Mouse (Mus musculus): ENCODE data around the gene Fmo6. TPM values are rescaled to one million over a fixed set of nuclear protein-coding genes. Genes with fewer than 3 reads are reported as not detected.

Fmo6 gene
- polyA plus RNA-seq (2015; fragmentation: Nextera tagmentation; extraction: Ambion mirVana), result not detected in 2 replicates

GRCm38 (mm10) chr1:162937415-162937814, at the start of gene Fmo6:
Fmo6 (minus strand) TSS chr1:162937515.
- no peak for ATAC-seq (replicated peaks)
- Histone ChIP-seq H3K9me3 (no peaks in the 10 kb centered on the region), H3K36me3 (no peaks in the 10 kb centered on the region), H3K4me3 (no peak within 1 kb of the TSS), H3K4me2 (replicated peaks) (no peak within 1 kb of the TSS), H3K9ac (replicated peaks) (no peak within 1 kb of the TSS), H3K27ac (replicated peaks) (no peak within 1 kb of the TSS), H3K27me3 (no peaks in the 10 kb centered on the region), H3K4me1 (no peaks in the 10 kb centered on the region)
- 81% methylated on average over 6 of the region's 6 CpGs for WGBS

GRCm38 (mm10) chr1:162986777-162987176, 49.5 kb upstream of the Fmo6 start:
- Histone ChIP-seq H3K9ac (replicated peaks) (no peak overlapping the region), H3K4me2 (replicated peaks) (no peak overlapping the region), H3K4me3 (no peak overlapping the region), H3K27me3 (no peaks in the 10 kb centered on the region), H3K9me3 (no peaks in the 10 kb centered on the region), H3K4me1 (no peaks in the 10 kb centered on the region), H3K36me3 (no peaks in the 10 kb centered on the region), H3K27ac (replicated peaks) (no peak overlapping the region)
- WGBS, result 91% methylated on average over 1 of the region's 1 CpGs
- ATAC-seq (replicated peaks), result no peak

- 91% methylated on average over 2 of the region's 2 CpGs for WGBS
- no peaks in the 10 kb centered on the region for H3K9me3 ChIP-seq
- H3K27ac ChIP-seq (replicated peaks), result no peak overlapping the region
- H3K4me3 ChIP-seq, result no peak overlapping the region
- no peaks in the 10 kb centered on the region for H3K4me1 ChIP-seq
- no peak for ATAC-seq (replicated peaks)
- no peak overlapping the region for H3K9ac ChIP-seq (replicated peaks)
- H3K36me3 ChIP-seq, result no peaks in the 10 kb centered on the region
- no peaks in the 10 kb centered on the region for H3K27me3 ChIP-seq
- H3K4me2 ChIP-seq (replicated peaks), result no peak overlapping the region
These were observed 48.9 kb upstream of the Fmo6 start for GRCm38 (mm10) chr1:162986121-162986748.

- Histone ChIP-seq H3K9ac (replicated peaks) (no peak within 1 kb of the TSS), H3K4me1 (no peaks in the 10 kb centered on the region), H3K9me3 (no peaks in the 10 kb centered on the region), H3K4me3 (no peak within 1 kb of the TSS), H3K36me3 (no peaks in the 10 kb centered on the region), H3K27me3 (no peaks in the 10 kb centered on the region), H3K4me2 (replicated peaks) (no peak within 1 kb of the TSS), H3K27ac (replicated peaks) (no peak within 1 kb of the TSS)
- no peak for ATAC-seq (replicated peaks)
- 79% methylated on average over 1 of the region's 1 CpGs for WGBS
These were observed 47.1 kb upstream of the Fmo6 start, which contains the start of gene Fmo3 for GRCm38 (mm10) chr1:162984428-162984827. Fmo3 (minus strand) TSS chr1:162984528.

- H3K36me3 ChIP-seq, result no peaks in the 10 kb centered on the region
- no peaks in the 10 kb centered on the region for H3K4me1 ChIP-seq
- no peak overlapping the region for H3K27ac ChIP-seq (replicated peaks)
- H3K27me3 ChIP-seq, result no peaks in the 10 kb centered on the region
- WGBS, result 82% methylated on average over 2 of the region's 2 CpGs
- H3K9ac ChIP-seq (replicated peaks), result no peak overlapping the region
- no peaks in the 10 kb centered on the region for H3K9me3 ChIP-seq
- no peak for ATAC-seq (replicated peaks)
- no peak overlapping the region for H3K4me2 ChIP-seq (replicated peaks)
- no peak overlapping the region for H3K4me3 ChIP-seq
These were observed 26.2 kb upstream of the Fmo6 start for GRCm38 (mm10) chr1:162963556-162963955.

GRCm38 (mm10) chr1:162957422-162957821, 20.1 kb upstream of the Fmo6 start:
- no peak overlapping the region for H3K4me2 ChIP-seq (replicated peaks)
- no peak overlapping the region for H3K9ac ChIP-seq (replicated peaks)
- H3K36me3 ChIP-seq, result no peaks in the 10 kb centered on the region
- H3K4me1 ChIP-seq, result no peaks in the 10 kb centered on the region
- 91% methylated on average over 1 of the region's 1 CpGs for WGBS
- no peak for ATAC-seq (replicated peaks)
- no peak overlapping the region for H3K4me3 ChIP-seq
- H3K9me3 ChIP-seq, result no peaks in the 10 kb centered on the region
- no peak overlapping the region for H3K27ac ChIP-seq (replicated peaks)
- no peaks in the 10 kb centered on the region for H3K27me3 ChIP-seq

GRCm38 (mm10) chr1:162953079-162953478, 15.8 kb upstream of the Fmo6 start:
- no peak overlapping the region for H3K27ac ChIP-seq (replicated peaks)
- H3K27me3 ChIP-seq, result no peaks in the 10 kb centered on the region
- H3K9me3 ChIP-seq, result no peaks in the 10 kb centered on the region
- H3K4me2 ChIP-seq (replicated peaks), result no peak overlapping the region
- ATAC-seq (replicated peaks), result no peak
- H3K36me3 ChIP-seq, result no peaks in the 10 kb centered on the region
- no peaks in the 10 kb centered on the region for H3K4me1 ChIP-seq
- H3K4me3 ChIP-seq, result no peak overlapping the region
- WGBS, result 67% methylated on average over 2 of the region's 2 CpGs
- H3K9ac ChIP-seq (replicated peaks), result no peak overlapping the region

GRCm38 (mm10) chr1:162949763-162950162, 12.4 kb upstream of the Fmo6 start:
- Histone ChIP-seq H3K4me2 (replicated peaks) (no peak overlapping the region), H3K4me1 (no peaks in the 10 kb centered on the region), H3K36me3 (no peaks in the 10 kb centered on the region), H3K4me3 (no peak overlapping the region), H3K27me3 (no peaks in the 10 kb centered on the region), H3K9me3 (no peaks in the 10 kb centered on the region), H3K27ac (replicated peaks) (no peak overlapping the region), H3K9ac (replicated peaks) (no peak overlapping the region)
- WGBS, result 100% methylated on average over 1 of the region's 1 CpGs
- no peak for ATAC-seq (replicated peaks)

DNA sequence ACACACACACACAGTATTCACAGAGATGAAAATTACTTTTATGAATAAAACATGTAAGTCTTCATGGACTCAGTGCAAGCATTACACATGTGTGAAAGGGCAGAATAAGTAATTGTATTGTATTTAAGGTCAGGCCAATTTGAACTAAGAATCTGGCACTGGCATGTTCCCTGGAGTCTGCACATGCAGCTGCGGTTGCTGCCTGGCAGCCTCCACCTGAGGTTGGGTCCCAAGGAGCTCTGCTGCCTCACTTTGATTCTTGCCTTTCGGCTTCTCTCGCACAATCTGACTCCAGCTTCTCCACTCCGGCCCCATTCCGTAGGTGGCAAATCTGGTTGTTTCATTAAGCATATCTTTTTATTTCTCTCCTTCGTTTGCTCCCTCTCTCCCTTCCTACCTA, 10.6 kb upstream of the Fmo6 start:
- Histone ChIP-seq H3K4me3 (no peak overlapping the region), H3K4me2 (replicated peaks) (no peak overlapping the region), H3K27me3 (no peaks in the 10 kb centered on the region), H3K27ac (replicated peaks) (no peak overlapping the region), H3K9me3 (no peaks in the 10 kb centered on the region), H3K9ac (replicated peaks) (no peak overlapping the region), H3K4me1 (no peaks in the 10 kb centered on the region), H3K36me3 (no peaks in the 10 kb centered on the region)
- 90% methylated on average over 6 of the region's 6 CpGs for WGBS
- ATAC-seq (replicated peaks), result no peak

DNA sequence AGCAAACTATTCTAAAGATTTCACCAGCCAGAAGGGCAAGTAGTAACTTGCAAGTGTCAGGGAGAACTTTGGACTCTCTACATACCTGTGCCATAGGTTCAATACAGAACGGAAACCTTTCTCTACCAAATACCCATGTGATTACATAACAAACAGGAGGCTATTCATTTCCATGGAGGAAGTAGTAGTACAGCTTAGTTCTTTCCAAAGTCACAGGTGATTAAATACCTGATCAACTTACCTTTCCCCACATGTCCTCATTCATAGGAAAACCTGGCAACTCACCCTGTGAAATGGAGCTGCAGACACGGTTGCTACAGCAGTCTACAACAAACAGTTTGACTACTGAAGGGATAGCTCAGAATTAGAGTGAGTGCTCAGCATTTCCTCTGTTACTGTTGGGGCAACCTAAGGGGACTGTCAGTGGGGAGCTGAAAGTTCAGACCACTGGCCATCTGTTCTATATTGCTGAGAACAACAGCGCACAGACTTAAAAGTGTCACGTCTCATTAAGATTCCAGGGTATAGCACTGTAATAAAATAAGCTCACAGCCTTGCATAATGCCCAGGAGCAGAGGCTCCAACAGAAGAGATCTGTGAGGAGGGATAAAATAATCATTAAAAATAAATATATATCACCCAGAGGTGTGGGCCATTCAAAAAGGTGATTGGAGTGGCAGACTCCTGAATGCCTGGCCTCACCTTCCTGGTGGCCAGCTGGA, 9.7 kb upstream of the Fmo6 start:
- Histone ChIP-seq H3K27me3 (no peaks in the 10 kb centered on the region), H3K4me2 (replicated peaks) (no peak overlapping the region), H3K9me3 (no peaks in the 10 kb centered on the region), H3K27ac (replicated peaks) (no peak overlapping the region), H3K4me1 (no peaks in the 10 kb centered on the region), H3K9ac (replicated peaks) (no peak overlapping the region), H3K4me3 (no peak overlapping the region), H3K36me3 (no peaks in the 10 kb centered on the region)
- ATAC-seq (replicated peaks), result no peak
- 75% methylated on average over 4 of the region's 4 CpGs for whole genome bisulfite sequencing

DNA sequence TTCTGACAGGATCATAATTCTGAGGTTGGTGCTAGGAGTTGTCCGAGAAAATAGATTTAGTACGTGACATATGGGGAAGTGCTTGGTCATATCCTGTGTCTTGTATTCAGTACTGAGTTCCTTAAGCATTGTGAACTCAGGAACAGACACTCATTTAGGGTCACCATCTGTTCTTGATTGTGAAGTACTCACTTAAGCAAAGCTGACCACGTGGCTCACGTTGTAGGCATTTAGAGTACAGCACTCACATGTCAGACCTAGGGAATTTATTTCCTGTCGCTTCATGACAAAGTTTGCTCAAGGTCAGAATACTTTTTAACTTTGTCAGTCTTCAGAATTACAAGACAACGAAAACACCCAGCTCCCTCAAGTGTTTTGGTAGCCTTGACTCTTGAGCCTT, 6.4 kb upstream of the Fmo6 start:
- H3K27me3 ChIP-seq, result no peaks in the 10 kb centered on the region
- ATAC-seq (replicated peaks), result no peak
- no peaks in the 10 kb centered on the region for H3K4me1 ChIP-seq
- H3K4me2 ChIP-seq (replicated peaks), result no peak overlapping the region
- WGBS, result 81% methylated on average over 6 of the region's 6 CpGs
- no peak overlapping the region for H3K9ac ChIP-seq (replicated peaks)
- H3K4me3 ChIP-seq, result no peak overlapping the region
- H3K36me3 ChIP-seq, result no peaks in the 10 kb centered on the region
- no peak overlapping the region for H3K27ac ChIP-seq (replicated peaks)
- H3K9me3 ChIP-seq, result no peaks in the 10 kb centered on the region

GRCm38 (mm10) chr1:162938696-162939351, 1.5 kb upstream of the Fmo6 start:
- 97% methylated on average over 4 of the region's 4 CpGs for WGBS
- no peak overlapping the region for H3K4me2 ChIP-seq (replicated peaks)
- H3K9me3 ChIP-seq, result no peaks in the 10 kb centered on the region
- H3K36me3 ChIP-seq, result no peaks in the 10 kb centered on the region
- no peak overlapping the region for H3K27ac ChIP-seq (replicated peaks)
- no peaks in the 10 kb centered on the region for H3K4me1 ChIP-seq
- no peak overlapping the region for H3K4me3 ChIP-seq
- no peak for ATAC-seq (replicated peaks)
- H3K9ac ChIP-seq (replicated peaks), result no peak overlapping the region
- H3K27me3 ChIP-seq, result no peaks in the 10 kb centered on the region
